Mouse (Mus musculus) kidney, adult 8-10 months (tissue): ENCODE results near the gene Pacrg.
A peak's percentile ranks its signal among the peaks of the same experiment; 100 is the strongest.

ENCODE experiments used
- DNase-seq, 2 experiments: peaks; one replicate each; pipeline ENCODE4 v3.0.0; 2022

The Pacrg gene

DNA sequence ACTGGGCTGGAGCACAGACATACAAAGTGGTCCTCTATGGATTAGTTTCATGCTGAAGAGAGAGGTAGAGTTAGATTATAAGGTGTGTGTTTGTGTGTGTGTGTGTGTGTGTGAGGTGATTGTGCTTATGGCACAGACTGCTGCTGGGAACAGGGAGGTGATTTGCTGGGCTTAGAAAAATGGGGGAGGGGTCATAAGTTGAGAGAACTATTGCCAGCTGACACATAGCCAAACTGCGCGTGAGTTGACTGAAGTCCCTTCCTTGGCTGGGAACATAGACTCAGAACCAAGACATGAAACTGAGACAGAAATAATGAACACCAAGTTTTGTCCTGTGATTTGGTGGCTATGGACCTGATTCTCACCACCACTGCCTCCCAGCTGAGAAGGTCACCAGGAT, 351.2 kb downstream of the Pacrg start:
- no peak for DNase-seq

DNA sequence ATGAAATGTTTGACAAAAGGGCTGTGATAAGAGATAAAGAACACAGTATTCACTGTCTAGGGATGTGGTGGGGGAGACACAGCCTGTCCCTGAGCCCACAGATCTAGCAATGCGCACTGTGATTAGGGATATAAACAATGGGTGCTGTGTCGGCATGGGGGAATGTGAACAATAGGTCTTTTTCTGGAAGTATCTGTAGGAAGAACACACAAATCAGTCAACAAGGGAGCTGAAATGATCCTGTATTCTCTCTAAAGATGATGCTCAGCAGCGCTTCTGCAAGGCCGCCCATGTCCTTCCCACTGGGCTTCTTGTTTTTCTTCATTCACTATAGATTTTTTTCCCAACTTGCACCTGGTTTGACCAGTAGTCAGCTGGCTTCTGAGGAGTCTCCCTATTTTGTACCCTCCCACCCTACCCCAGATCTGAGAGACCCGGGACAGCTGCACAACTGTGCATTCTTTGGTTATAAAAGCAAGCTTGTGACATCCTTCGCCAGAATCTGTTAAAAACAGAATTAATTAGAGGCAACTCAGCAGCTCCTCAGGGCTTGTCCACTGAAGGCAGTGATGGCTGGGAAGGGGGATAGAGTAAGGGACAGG, 356.1 kb downstream of the Pacrg start:
- DNase-seq, result no peak

DNA sequence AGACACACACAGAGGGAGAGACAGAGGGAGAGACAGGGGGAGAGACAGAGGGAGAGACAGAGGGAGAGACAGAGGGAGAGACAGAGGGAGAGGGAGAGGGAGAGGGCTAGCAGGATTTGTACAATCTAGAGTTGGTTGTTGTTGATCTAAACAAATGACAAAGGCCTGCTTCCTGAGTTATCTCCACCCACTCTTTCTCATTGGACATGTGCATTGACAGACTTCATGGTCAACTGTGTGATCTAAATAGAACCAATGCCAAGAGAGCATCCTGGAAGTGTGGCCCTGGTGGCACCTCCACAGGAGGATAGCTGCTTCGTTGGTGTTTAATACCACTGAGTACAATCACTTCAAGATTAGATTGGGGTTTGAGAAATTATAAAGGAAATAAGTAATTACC, 359.0 kb downstream of the Pacrg start:
- DNase-seq, result no peak

DNA sequence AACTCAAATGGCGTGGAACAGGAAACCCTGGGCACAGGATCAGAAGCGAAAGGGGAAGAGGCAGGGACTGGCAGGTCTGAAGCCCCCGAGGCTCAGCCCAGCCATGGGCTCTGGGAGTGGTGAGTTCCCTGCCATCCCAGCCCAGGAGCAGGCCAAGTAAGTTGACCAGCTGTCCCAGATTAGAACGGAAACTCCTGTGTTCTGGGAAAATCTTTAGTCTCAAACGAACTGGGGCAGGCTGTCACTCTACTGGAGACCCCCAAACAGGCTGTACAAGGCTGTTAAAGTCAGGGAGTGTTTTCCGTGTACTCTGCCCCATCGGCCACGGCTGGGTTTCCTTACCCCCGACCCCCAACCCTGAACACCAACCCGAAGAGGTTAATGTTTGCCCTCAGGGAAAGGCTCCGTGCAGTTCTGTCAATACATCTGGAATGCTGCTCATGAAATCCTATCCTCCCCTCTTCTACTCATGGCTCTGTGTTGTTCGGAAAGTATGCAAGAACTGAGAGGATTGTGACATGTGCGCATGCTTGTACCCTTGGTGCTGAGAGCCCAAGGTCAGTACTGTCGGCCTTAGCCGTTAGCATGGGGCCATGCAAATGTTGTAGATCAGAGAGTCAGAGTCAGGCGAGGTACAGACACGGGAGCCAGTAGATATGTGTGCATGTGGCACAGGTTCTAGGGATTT, 360.9 kb downstream of the Pacrg start:
- DNase-seq, result no peak

DNA sequence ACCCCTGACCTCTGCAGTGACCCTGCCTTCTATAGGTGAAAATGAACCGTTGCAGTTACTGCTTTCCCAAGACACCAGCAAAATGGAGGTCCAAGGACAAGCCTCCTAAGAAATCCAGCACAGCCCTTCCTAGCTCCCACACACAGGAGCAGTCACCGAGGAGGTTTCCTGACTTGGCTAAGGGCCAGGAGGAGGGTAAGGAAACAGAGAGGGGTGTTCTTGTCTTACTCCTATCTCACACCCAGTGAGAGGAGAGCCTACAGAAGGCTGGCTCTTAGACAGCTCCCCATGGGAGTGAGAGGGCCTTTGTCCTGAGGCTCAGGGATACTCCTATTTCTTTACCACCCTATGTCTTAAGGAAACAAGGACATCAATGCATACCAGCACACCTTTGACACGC, 361.7 kb downstream of the Pacrg start:
- no peak for DNase-seq

DNA sequence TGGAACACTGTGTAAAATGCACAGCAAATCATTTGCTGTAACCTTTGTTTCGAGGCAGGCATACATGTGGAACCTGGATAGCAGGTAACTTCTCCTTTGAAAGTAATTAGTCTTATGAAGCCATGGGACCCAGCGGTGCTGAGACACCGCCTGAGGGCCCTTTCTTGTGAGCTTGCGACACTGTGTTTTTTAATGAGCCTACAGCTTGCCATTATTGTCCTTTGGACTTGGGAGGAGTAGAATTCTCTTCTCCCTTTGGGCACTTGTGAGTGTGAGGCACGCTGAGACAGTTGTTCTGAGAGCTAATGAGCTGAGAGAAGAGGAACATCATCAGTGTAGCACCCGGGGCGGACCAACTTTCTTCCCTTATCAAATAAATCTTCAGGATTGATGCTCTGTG, 363.3 kb downstream of the Pacrg start:
- no peak for DNase-seq

DNA sequence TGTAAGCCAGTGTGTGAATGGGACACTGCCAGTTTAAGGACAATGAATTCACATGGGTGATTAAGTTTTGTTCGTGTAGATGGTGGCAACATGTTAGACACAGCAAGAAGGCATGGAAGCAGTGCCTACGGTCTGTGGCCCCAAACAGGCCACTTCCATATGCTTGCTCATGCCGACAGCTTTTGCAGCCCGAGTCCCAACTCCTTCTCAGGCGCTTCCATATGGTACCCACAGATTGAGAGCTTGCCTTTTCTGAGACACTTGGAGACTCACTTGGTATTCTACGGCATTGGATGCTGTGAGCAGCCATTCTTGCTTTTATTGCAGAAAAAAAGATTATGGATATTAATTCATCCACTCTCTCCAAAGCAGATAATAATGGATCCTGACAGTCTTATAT, 365.1 kb downstream of the Pacrg start:
- DNase-seq, result no peak

DNA sequence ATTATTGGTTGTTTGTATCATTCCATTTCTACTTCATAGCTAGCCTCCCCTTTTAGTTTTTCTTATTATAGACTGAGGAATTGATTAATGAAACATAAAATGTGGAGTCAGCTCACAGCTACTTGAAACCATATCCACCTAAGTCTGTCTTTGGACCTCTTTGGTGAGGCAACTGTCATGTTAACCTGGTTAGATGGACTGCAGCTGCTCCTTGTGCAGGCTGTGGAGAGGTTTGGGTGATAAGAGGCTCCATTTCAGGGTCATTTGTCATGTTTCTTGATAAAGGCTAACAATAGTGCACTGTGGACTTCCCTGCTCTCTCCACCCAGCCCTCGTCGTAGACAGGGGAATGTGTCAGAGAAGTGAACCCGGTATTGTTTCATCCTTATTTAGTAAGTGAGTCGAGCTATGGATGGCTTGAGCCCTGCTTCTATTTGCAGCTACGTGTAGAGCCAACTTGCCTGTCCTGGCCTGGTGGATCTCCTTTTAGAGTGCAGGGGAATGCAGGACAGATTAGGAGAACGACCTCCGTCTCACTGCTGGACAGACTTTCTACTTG, 366.2 kb downstream of the Pacrg start:
- DNase-seq, result no peak

DNA sequence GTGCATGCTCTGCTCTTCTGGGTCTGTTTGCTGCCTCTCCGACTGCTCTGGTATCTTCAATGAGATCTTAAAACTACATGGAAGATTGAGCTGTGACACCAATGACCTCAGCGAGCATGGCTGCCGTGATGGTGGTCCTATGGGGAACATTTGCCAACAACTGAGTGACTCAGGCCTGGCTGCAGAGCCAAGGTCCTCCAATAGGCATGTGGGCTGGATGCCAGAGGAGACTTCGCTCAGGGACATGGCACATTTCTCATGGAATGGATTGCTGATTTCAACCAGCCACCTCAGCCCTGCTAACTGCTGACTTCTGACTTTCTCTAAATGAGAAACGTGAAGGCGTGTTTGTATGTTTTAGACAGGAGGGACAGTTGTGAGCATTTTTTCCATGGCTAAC, 366.9 kb downstream of the Pacrg start:
- DNase-seq, result no peak

DNA sequence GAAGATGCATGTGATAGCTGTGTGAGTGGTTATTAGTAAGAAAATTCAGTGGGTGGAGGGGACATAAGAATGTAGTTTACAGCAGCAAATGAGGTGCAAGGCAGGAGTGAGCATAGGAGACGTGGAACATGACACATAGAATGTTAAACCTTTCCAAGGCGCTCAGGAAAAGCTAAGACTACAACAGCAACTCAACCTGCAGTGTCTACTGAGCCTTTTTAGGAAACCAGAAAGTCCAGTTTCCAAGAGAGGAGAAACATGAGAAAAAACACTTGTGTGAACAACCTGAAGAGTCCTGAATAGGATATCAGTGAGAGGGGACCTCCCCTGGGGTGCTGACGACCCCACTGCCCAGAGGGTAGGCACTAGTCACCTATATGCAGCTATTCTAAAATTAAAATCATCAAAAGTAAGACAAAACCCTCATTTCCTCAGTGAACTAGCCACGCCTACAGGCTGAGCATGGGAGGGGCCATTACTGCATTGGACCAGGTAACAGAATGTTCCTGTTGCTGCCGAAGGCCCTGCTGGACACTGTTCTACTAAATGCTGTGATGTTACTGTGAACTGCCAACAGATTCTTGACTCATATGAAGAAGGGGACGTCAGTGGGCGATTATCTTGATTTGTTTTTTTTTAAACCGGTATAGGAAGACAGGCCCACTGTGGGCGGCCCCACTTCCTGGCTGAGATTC, 370.1 kb downstream of the Pacrg start:
- no peak for DNase-seq

DNA sequence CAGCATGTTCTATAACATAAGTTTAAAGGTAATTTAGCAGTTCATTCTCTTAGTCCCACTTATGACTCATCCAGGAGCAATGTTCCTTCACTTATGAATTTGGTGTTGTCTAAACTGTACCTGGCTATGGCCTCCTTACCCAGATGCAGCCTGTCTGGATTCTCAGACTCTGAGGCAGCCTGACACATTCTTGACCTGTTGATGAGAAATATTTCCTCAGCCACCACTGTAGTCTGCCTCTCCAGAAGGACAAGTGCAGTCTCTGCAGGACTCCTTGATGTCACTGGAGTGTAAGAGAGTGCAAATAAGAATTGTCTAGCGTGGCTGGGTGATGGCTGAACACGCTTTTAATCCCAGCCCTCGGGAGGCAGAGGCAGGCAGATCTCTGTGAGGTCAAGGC, 373.0 kb downstream of the Pacrg start:
- no peak for DNase-seq

DNA sequence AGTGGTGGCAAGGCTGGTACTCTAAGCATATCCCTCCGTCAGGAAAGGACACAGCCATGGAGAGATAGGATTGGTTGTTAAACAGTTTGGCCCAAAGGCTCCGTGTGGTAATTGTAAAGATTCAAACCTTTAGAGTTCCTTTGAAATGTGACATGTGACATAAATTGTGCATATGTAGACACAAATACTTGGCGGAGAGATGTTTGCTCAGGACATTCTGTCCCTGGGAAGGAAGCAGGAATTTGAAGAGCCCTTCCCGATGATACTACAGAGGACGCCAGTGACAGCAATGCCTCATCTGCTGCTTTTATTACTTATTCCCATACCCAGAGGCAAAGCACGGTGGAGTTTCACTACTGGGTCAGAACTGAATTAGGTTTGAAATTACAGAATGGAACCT, 374.6 kb downstream of the Pacrg start:
- no peak for DNase-seq

DNA sequence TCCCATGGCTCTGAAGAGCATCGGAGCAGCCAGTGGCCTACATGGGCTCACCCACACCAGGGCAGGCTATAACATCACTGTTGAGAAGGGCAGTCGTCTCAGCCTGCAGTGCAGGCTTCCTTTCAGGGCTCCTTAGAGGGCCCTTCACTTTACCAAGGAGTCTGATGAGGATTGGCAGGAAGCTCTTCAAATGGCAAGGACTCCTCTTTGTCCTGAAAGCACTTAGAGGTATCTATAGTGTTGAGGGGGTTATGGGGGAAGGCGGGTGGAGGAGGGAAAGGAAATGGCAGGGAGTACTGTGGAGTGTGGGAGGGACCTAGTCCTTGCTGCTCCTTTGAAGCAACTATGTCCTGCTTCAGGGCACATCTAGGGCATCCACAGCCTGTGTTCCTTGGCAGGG, 375.4 kb downstream of the Pacrg start:
- DNase-seq, result no peak

DNA sequence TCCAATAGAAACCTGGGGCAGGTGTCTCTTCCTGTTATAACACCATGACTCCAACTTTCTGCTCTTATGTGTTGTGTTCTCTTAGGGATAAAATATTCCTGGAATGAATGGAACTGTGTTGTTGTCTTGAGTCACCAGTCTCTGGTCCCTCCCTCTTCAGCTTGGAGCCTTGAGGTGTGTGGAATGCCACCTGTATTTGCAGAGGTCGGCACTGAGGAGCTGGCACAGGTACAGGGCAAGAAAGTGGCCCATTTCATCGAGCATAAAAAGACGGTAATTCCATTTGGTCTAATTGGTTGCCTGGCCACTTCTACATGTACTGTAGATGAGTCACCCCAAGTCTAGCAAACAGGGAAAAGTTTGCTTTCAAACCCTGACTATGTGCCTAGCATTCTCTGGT, 376.5 kb downstream of the Pacrg start:
- no peak for DNase-seq

DNA sequence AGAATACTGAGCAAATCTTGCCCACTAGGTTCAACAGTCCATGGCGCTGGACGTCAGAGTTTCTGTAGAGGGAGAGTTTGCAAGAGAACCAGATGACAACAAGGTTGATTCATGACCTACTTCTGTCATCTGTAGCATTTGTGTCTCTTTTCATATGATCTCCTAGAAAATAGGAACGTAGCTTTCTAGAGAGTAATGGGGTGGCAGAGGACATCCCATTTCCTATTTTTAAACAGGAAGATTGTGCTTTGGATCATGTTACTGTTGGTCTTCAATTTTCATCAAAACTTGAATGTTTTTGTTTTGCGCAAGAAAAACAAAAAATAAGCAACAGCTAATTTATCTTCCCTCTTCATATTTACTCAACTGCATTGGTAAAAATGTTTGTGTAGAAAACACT, 379.2 kb downstream of the Pacrg start:
- DNase-seq, result no peak

DNA sequence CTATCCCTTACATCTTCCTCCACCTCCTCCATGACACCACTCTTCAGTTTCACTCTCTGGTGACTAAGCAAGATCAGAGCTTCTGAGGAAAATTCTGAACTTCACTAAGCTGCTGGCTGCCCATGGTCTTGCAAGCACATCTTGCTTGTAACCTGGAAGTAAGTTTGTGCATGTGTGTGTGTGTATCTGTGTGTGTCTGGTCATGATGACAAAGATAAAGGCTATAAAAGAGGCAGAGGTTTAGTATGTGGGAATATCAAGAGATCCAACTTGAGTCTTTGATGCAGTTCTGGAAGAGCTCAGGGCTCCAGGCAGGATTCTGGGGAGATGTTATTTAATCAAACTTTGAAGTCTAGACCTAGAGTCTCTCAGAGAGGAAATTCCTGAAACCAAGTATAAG, 381.4 kb downstream of the Pacrg start:
- DNase-seq, result no peak

DNA sequence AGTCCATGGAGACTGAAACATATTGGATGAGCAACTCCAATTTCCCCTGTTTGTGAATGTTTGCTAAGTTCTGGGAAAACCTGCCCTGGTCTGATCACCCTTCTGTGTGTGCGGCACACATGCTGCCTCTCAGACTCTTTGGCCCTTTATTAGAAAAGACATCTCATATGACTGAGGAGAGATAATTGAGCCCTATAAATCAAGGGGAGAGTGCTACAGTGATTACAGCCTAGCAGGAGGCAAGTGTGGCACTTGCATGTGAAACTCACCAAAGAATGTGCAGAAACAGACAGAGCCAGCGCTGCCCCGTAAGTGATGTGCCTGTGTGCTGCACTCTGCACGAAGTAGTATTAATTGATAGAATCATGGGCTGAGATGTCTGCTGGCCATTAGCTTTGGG, 383.7 kb downstream of the Pacrg start:
- no peak for DNase-seq

DNA sequence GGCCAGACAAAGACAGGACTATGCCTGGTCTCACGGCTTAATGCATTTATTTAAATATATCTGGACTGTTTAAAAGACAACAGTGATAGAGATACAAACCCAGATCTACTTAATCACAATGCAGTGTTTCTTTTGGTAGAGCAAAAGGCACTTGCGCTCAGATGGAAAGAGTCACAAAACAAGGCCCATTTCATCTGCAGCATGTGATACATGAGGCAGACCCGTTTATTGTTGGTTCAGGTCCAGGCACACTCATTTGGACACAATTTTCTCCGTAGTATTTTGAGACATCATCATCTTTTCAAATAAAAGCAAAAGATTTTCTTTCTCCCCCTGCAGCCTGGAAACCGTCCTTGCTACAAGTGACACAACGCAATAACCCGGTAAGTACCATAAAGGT, 384.1 kb downstream of the Pacrg start:
- no peak for DNase-seq

DNA sequence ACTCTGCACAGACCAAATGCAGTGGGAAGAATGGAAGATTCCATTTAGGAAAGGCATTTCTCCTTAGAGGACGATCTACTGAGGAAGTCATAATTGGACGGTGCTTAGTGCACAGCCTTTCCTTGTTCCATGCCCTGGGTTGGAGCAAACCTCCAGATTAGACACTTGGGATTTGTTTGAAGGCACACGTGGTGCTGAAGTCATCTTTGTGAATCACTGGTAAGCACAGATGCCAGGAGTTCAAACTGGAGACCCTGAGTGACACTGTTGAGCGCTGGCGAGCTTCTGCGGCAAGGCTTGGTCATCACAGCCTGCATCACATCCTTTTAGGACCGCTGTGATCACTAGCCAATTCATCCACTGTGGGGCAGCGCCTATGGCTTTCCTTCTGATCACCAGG, 385.7 kb downstream of the Pacrg start:
- no peak for DNase-seq

DNA sequence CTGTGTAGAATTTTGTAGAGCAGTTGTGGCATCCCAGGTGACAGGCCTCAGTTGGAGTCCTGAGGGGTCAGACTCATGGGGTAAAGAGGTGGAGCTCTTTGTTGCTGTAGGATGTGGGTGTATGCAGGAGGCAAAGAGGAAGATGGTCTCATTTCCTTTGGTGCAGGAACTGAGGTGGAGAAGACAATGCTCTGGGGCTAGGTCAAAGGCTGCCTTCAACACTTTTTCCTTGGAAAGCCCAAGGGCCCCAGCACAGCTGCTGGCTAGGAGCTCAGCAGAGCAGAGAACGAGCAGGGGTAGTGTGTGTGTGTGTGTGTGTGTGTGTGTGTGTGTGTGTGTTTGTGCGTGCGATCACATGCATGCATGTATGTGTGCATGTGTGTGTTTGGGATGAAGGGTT, 387.3 kb downstream of the Pacrg start:
- DNase-seq, result no peak

DNA sequence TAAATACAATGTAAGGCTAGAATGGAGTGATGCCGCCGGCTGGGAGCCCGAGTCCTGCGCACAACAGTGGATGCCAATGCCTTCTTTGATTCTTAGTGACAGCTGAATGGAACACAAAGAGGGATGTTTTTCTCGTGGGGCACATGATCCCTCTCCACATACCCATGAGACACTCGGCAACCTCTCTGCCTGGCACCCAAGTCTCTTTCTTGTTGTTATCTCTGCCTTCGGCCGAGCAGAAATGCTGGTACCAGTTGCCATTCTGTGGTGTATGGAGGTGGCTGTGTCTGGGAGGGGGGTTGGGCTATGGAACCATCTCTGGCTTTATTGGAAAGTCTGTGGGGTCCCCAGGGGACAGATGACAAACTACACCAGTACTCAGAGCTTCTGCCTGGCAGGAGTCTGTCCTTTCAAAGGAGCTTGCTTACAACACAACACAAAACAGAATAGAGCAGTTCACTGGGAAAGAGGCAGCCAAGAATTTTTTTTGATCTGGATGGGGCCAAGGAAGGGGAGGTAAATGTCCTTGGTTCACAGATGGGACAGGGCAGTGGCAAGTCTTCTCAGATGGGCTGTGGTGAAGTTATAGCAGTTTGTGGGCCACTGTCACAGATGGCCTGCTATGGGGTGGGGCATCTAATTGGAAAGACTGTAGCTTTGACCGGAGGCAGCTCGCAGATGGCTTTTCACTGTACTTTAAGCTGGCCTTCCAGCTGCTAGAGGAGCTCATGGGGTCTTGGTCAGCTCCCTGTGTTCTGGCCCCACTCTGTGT, 388.6 kb downstream of the Pacrg start:
- no peak for DNase-seq

DNA sequence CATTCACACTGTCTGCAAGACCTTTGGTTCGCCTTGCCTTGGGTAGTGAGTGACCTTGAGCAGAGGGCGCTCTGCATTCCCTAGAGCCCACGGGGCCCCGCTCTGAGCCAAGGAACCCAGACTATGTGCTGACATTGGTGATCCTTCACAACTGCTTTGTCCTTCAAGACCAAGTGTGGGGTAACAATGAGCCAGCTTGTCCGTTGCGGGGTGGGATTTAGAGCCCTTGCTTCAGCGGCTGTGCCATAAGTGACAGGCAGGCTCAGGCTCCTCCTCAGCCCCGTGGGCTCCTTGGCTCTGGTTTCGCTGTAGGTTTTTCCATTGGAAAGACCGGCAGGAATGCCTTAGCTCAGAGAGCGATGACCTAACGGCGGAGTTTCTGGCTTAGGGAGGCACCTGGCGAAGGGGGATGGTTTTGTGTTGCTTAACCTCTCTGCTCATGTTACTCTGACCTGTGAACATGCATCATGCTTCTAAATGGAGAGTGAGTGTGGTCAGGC, 390.3 kb downstream of the Pacrg start:
- DNase-seq, result peak in 1 of 2 experiments; percentile 4

DNA sequence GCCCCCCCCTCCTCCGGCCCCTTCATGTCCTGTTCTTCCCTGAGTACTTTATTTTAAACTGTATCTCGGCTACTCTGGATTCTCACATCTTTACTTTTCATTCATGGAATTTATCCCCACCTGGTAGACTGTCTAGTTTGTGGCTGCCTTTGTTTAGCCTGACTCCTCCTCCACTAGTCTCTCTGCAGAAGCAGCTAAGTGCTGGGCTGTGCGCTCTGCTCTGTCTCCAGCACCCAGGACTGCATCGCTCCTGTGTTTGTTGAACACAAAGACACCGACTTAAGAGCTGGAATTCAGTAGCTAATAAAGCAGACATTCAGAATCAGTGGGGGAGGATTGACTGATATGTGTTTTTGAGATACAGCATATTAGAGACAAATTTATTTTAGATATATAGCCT, 391.7 kb downstream of the Pacrg start:
- DNase-seq, result no peak
